Mouse (Mus musculus) intestine, embryonic 14.5 days (tissue): ENCODE data around the gene Chn1. TPM values are rescaled to one million over a fixed set of nuclear protein-coding genes. Genes with fewer than 3 reads are reported as not detected.

Experiments
- ATAC-seq: fragments of 200-750 bp; cut with Nextera tagmentation; replicated peaks from 2 replicates; pipeline ENCODE4 v1.8.0; 2017; ENCODE audit warnings: low read depth, moderate number of reproducible peaks, moderate TSS enrichment, moderate library complexity; ENCODE audit not compliant: low FRiP score, low TSS enrichment
- DNase-seq: peaks from one replicate; pipeline ENCODE4 v3.0.0-alpha.2; 2018; ENCODE audit warnings: low spot score
- H3K27ac ChIP-seq: fragments of 300-500 bp; sonication (generic); 2 replicates; pipeline ENCODE4 v1.5.1; 2014; ENCODE audit warnings: low read depth, mild to moderate bottlenecking, control low read depth
- H3K27me3 ChIP-seq: fragments of 300-500 bp; sonication (generic); replicated peaks from 2 replicates; pipeline ENCODE4 v1.6.1; 2014; ENCODE audit warnings: low read length, control low read depth; ENCODE audit not compliant: control insufficient read depth, insufficient read depth
- H3K36me3 ChIP-seq: fragments of 300-500 bp; sonication (generic); 2 replicates; pipeline ENCODE4 v1.6.1; 2014; ENCODE audit warnings: low read length, control low read depth; ENCODE audit not compliant: control insufficient read depth, insufficient read depth
- H3K4me1 ChIP-seq: fragments of 300-500 bp; sonication (generic); replicated peaks from 2 replicates; pipeline ENCODE4 v1.6.1; 2014; ENCODE audit warnings: low read length, control low read depth, mixed read lengths; ENCODE audit not compliant: control insufficient read depth, insufficient read depth
- H3K4me2 ChIP-seq: fragments of 300-500 bp; sonication (generic); 2 replicates; pipeline ENCODE4 v1.6.1; 2014; ENCODE audit warnings: low read length
- H3K4me3 ChIP-seq: fragments of 300-500 bp; sonication (generic); 2 replicates; pipeline ENCODE4 v1.5.1; 2014; ENCODE audit warnings: low read depth, low read length, control low read depth, mixed read lengths
- H3K9ac ChIP-seq: fragments of 300-500 bp; sonication (generic); 2 replicates; pipeline ENCODE4 v1.6.1; 2014; ENCODE audit warnings: mild to moderate bottlenecking, low read length
- H3K9me3 ChIP-seq: fragments of 300-500 bp; sonication (generic); 2 replicates; pipeline ENCODE4 v1.6.1; 2016; ENCODE audit warnings: low read length, control low read depth; ENCODE audit not compliant: control insufficient read depth
- WGBS: fragments of 180-500 bp; shearing (Covaris S2); extraction: QIAGEN DNeasy Blood & Tissue Kit; methylation state at CpG from one replicate; pipeline ENCODE4 v1.1.7; 2014; 5-methylcytosine and 5-hydroxymethylcytosine counted together
- polyA plus RNA-seq: library from polyadenylated mRNA; unstranded; fragments of >200 nt; fragmentation: Nextera tagmentation; extraction: Ambion mirVana; gene quantifications from 2 replicates; pipeline ENCODE4 v1.2.1, GENCODE M21; 2014

Chn1 gene
- polyA plus RNA-seq, 1 experiment from 2014 or later = 21.5 TPM

- Histone ChIP-seq H3K4me3 (no peak overlapping the region), H3K9ac (no peak overlapping the region), H3K9me3 (no peaks in the 10 kb centered on the region), H3K36me3 (no peaks in the 10 kb centered on the region), H3K27ac (no peak overlapping the region), H3K27me3 (no peaks in the 10 kb centered on the region), H3K4me2 (no peak overlapping the region), H3K4me1 (no peaks in the 10 kb centered on the region)
- no peak for DNase-seq
- ATAC-seq = no peak
- 68% methylated on average over 6 of the region's 6 CpGs for WGBS
These were observed 13.2 kb upstream of the Chn1 start for GRCm38 (mm10) chr2:73788395-73788794.

GRCm38 (mm10) chr2:73782371-73782905, 7.3 kb upstream of the Chn1 start:
- Histone ChIP-seq H3K36me3 (no peaks in the 10 kb centered on the region), H3K4me2 (no peak overlapping the region), H3K4me3 (no peak overlapping the region), H3K27ac (no peak overlapping the region), H3K4me1 (peaks cover 5% of the 10 kb centered on the region; the same call in 1 of the 2 replicates), H3K27me3 (peaks cover 4% of the 10 kb centered on the region; the same call in 1 of the 2 replicates), H3K9ac (no peak overlapping the region), H3K9me3 (no peaks in the 10 kb centered on the region)
- no peak for ATAC-seq
- DNase-seq = no peak
- WGBS = 62% methylated on average over 9 of the region's 9 CpGs

DNA sequence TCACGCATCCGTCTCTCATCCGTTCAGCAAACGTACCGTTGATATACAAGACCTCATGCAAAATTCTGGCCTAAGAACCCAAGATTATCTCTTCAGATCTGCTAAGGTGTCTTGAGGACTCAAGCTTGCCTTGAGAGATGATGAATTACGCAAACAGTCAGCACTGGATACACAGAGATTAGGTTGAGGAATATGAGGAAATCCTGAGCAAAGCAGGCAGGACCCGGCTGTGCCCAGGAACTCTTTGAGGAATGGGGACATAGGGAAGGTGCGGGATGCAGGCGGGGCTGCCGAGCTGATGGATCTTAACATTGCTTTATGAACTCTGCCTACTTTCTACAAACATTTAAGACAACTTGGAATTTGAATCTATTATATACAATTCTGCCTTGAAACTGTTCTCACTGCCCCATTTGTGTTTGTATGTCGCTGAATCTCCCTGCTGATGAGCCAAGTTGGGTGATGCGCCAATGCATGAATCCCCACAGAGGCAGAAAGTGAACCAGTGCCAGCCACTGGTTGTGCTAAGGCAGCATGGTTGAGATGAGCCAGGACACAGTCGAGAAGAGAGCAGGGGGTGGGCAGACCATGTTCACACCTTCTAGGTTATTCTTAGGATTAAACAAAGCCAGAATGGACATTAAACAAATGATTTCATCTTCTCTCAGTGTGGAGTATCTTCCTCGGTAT, 5.3 kb upstream of the Chn1 start:
- no peak overlapping the region for H3K4me2 ChIP-seq
- ATAC-seq (no peak), DNase-seq (no peak)
- H3K4me3 ChIP-seq = no peak overlapping the region
- peaks cover 5% of the 10 kb centered on the region; the same call in 1 of the 2 replicates for H3K4me1 ChIP-seq
- H3K9me3 ChIP-seq = no peaks in the 10 kb centered on the region
- WGBS = 64% methylated on average over 14 of the region's 14 CpGs
- H3K27ac ChIP-seq = no peak overlapping the region
- no peaks in the 10 kb centered on the region for H3K36me3 ChIP-seq
- no peak overlapping the region for H3K9ac ChIP-seq
- H3K27me3 ChIP-seq = peaks cover 9% of the 10 kb centered on the region; the same call in 1 of the 2 replicates

- peaks cover 5% of the 10 kb centered on the region; the same call in 1 of the 2 replicates for H3K4me1 ChIP-seq
- peaks cover 9% of the 10 kb centered on the region; the same call in 1 of the 2 replicates for H3K27me3 ChIP-seq
- H3K36me3 ChIP-seq = no peaks in the 10 kb centered on the region
- no peak overlapping the region for H3K9ac ChIP-seq
- DNase-seq (no peak), ATAC-seq (no peak)
- no peak overlapping the region for H3K4me3 ChIP-seq
- H3K4me2 ChIP-seq = no peak overlapping the region
- no peaks in the 10 kb centered on the region for H3K9me3 ChIP-seq
- 51% methylated on average over 7 of the region's 7 CpGs for WGBS
- H3K27ac ChIP-seq = no peak overlapping the region
These were observed 4.7 kb upstream of the Chn1 start for GRCm38 (mm10) chr2:73779796-73780195.

DNA sequence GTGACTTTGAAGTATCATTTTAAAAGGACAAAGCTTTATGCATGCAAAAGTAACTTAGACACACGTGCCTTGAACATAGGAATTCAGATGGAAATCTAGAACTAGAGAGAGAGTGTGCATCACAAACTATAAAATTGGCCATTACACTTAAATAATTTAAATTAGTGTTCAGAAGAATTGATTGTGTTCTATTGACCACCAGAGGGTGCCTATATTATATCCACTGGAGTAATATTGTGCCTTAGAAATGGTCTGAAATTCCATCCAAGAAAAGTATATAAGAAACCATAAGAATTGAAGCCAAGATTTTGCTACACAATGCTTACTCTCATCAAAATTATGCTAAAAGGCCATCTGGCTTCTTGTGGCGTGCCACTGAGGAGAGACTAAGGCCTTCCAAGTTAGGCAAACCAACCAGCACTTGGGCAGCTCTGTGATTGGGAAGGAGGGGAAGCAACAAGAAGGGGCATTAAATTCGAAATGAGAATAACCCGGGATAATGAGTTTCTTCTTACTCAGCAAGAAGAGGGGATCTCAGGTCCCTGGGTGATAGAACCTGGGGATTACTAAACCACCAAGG, 4.0 kb upstream of the Chn1 start:
- 76% methylated on average over 4 of the region's 4 CpGs for WGBS
- Histone ChIP-seq H3K36me3 (no peaks in the 10 kb centered on the region), H3K9me3 (no peaks in the 10 kb centered on the region), H3K4me1 (peaks cover 5% of the 10 kb centered on the region), H3K27me3 (peaks cover 9% of the 10 kb centered on the region; the same call in 1 of the 2 replicates), H3K4me3 (no peak overlapping the region), H3K9ac (no peak overlapping the region), H3K27ac (no peak overlapping the region), H3K4me2 (no peak overlapping the region)
- DNase-seq (no peak), ATAC-seq (no peak)

DNA sequence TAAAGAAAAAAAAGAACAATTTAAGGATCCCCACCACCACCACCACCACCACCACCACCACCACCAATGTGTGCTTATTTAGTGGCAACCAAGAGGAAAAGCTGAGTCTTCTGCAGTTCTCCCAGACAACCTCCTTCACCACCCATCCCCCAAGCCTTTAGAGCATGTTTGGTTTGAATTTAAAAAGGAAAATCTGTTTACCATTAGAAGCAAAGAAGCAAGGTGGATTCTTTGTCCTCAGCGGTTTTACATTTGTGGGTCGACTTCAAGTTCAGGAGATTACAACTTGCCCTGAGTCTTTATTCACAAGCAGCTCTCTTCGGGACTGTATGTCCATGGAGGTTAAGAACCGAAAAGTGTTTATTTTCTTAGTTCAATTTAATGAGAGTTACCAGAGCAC, 1.8 kb upstream of the Chn1 start:
- Histone ChIP-seq H3K9me3 (no peaks in the 10 kb centered on the region), H3K4me1 (peaks cover 5% of the 10 kb centered on the region), H3K4me3 (no peak overlapping the region), H3K4me2 (no peak overlapping the region), H3K27ac (no peak overlapping the region), H3K27me3 (peaks cover 9% of the 10 kb centered on the region; the same call in 1 of the 2 replicates), H3K36me3 (no peaks in the 10 kb centered on the region), H3K9ac (no peak overlapping the region)
- 35% methylated on average over 4 of the region's 4 CpGs for WGBS
- no peak for ATAC-seq
- DNase-seq = no peak

- 2% methylated on average over 22 of the region's 22 CpGs for WGBS
- no peaks in the 10 kb centered on the region for H3K36me3 ChIP-seq
- peak overlapping the region; percentile 76 for H3K4me3 ChIP-seq
- H3K27me3 ChIP-seq = peaks cover 9% of the 10 kb centered on the region; the same call in 1 of the 2 replicates
- H3K4me2 ChIP-seq = peak overlapping the region; percentile 74
- DNase-seq (no peak), ATAC-seq (no peak)
- peak overlapping the region; percentile 60 for H3K9ac ChIP-seq
- H3K9me3 ChIP-seq = no peaks in the 10 kb centered on the region
- no peak overlapping the region for H3K27ac ChIP-seq
- peaks cover 5% of the 10 kb centered on the region for H3K4me1 ChIP-seq
These were observed 651 bp upstream of the Chn1 start for GRCm38 (mm10) chr2:73775683-73776310.

- Histone ChIP-seq H3K27me3 (peaks cover 7% of the 10 kb centered on the region; the same call in 1 of the 2 replicates), H3K9me3 (no peaks in the 10 kb centered on the region), H3K4me2 (no peak overlapping the region), H3K4me1 (no peaks in the 10 kb centered on the region; the same call in 1 of the 2 replicates), H3K4me3 (no peak overlapping the region), H3K27ac (no peak overlapping the region), H3K36me3 (no peaks in the 10 kb centered on the region), H3K9ac (no peak overlapping the region)
- ATAC-seq (no peak), DNase-seq (no peak)
- 30% methylated on average over 1 of the region's 1 CpGs for WGBS
These were observed 2.2 kb downstream of the Chn1 start for GRCm38 (mm10) chr2:73772945-73773344.
